Mouse (Mus musculus): ENCODE measurements around the gene Lrrc18. TPM values are rescaled to one million over a fixed set of nuclear protein-coding genes. Genes with fewer than 3 reads are reported as not detected.

Gene Lrrc18
- 0.43 and 0.48 TPM in 2 replicates for polyA plus RNA-seq (2021; fragmentation: Nextera tagmentation)
- long read RNA-seq, experiment 1, partial matches to known transcripts = 2 of 2 reads
- long read RNA-seq, experiment 1, other reads (novel, unspliced or antisense) = 0 of 2 reads
- long read RNA-seq, experiment 2 = 0 reads

GRCm38 (mm10) chr14:32991082-32991481 is at the start of gene Lrrc18:
Gene Lrrc18 (plus strand): TSS chr14:32991382.

Other genes with a start within 250 kb of the Lrrc18 start
- 0.49 and 1.1 TPM in 2 replicates for gene Tmem273, start 205.4 kb upstream of the Lrrc18 start, polyA plus RNA-seq (2021; fragmentation: Nextera tagmentation)
- gene Fam170b, start 157.4 kb upstream of the Lrrc18 start, polyA plus RNA-seq (2021; fragmentation: Nextera tagmentation) = 0.06 and 0.07 TPM in 2 replicates
- 1.9 and 3.0 TPM in 2 replicates for gene Vstm4, start 134.6 kb upstream of the Lrrc18 start, polyA plus RNA-seq (2021; fragmentation: Nextera tagmentation)
- gene Wdfy4, start 194.1 kb downstream of the Lrrc18 start, polyA plus RNA-seq (2021; fragmentation: Nextera tagmentation) = 0.37 and 0.65 TPM in 2 replicates
- gene Arhgap22, start 222.6 kb downstream of the Lrrc18 start, polyA plus RNA-seq (2021; fragmentation: Nextera tagmentation) = 3.4 and 3.5 TPM in 2 replicates